Mouse (Mus musculus) E14TG2a.4 (cell line): ENCODE data around the gene Sec1.

Experiments used
- H3K27me3 ChIP-seq: 2 replicates; pipeline ENCODE4 v1.6.1; 2014; ENCODE audit warnings: low read length, control low read depth; ENCODE audit not compliant: insufficient read depth
- H3K36me3 ChIP-seq: 2 replicates; pipeline ENCODE4 v1.6.1; 2014; ENCODE audit warnings: low read length, control low read depth; ENCODE audit not compliant: insufficient read depth
- H3K4me1 ChIP-seq: replicated peaks from 2 replicates; pipeline ENCODE4 v1.6.1; 2014; ENCODE audit warnings: low read depth, low read length, control low read depth
- H3K4me3 ChIP-seq: replicated peaks from 2 replicates; pipeline ENCODE4 v1.5.1; 2014; ENCODE audit warnings: mild to moderate bottlenecking, low read length
- H3K9me3 ChIP-seq: 2 replicates; pipeline ENCODE4 v1.6.1; 2014; ENCODE audit warnings: low read length, control low read depth
- CTCF ChIP-seq: conservative IDR thresholded peaks from 2 replicates; pipeline ENCODE4 v1.5.1; 2014; ENCODE audit warnings: low read length
- NANOG ChIP-seq: IDR thresholded peaks from 2 replicates; pipeline ENCODE4 v1.6.1; 2014; ENCODE audit warnings: borderline replicate concordance, low read length, mixed read lengths
- POU5F1 ChIP-seq: IDR thresholded peaks from 2 replicates; pipeline ENCODE4 v1.6.1; 2014; ENCODE audit warnings: low read length, borderline replicate concordance

Gene Sec1

DNA sequence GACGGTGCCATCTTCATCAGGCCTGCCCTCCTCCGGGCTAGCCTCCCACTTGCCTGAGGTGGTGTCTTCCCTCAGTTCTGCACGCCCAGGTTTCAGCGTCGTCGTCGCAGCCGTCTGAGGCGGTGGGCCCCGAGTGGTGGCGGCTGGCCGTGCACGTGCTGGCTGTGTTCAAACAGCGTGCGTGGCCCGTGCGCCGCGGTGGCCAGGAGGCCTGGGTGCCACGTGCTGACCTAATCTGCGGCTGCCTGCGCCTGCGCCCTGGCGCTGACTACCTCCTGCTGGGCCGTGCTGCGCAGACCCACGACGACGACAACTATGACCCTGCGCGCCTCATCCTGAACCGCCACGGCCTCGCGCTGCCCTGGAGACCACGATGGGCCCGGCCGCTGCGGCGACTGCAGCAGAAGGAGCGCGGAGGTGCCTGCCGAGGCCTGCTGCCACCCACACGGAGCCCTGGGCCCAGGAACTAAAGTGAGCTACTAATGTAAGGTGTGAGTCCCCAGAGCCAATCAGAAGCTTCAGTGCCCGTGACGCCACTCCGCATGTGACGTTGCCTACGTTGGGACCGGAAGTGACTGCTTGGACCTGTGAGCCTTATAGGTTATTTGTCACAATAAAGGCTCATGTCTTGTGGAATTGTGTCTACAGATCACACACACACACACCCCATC, at the start of gene Sec1:
TSS of gene Sec1 (minus strand) at position 482 of the 671 bp plus-strand sequence.
- H3K4me3 ChIP-seq, result peak within 1 kb of the TSS; percentile 53
- TF ChIP-seq POU5F1 (no peak), CTCF (no peak), NANOG (no peak)
- no peaks in the 10 kb centered on the region for H3K36me3 ChIP-seq
- peaks cover 6% of the 10 kb centered on the region; the same call in 1 of the 2 replicates for H3K9me3 ChIP-seq
- H3K27me3 ChIP-seq, result peaks cover 79% of the 10 kb centered on the region
- peaks cover 33% of the 10 kb centered on the region for H3K4me1 ChIP-seq

DNA sequence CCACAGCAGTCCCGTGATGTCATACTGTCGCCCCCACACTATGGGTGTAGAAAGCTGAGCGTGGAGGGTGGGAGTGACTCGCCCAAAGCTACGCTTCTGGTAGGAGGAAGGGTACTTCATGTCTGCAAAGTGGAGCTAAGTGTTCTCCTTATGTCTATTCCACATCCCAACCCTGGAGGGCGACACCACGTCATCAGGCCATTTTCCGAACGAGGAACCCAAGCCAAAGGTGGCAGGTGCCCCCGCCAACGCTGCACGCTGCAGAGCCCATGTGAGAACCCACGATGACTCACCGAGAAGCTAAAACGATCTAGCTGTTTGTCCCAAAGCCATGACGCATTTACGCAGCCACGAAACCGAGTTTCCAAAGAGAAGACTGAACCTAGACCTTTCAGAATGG, 48.1 kb upstream of the Sec1 start:
- Histone ChIP-seq H3K9me3 (no peaks in the 10 kb centered on the region), H3K4me3 (peak overlapping the region; percentile 51), H3K27me3 (no peaks in the 10 kb centered on the region), H3K36me3 (no peaks in the 10 kb centered on the region), H3K4me1 (peaks cover 23% of the 10 kb centered on the region)
- TF ChIP-seq CTCF (no peak; the same call in 1 of the 2 replicates), POU5F1 (no peak), NANOG (no peak)

DNA sequence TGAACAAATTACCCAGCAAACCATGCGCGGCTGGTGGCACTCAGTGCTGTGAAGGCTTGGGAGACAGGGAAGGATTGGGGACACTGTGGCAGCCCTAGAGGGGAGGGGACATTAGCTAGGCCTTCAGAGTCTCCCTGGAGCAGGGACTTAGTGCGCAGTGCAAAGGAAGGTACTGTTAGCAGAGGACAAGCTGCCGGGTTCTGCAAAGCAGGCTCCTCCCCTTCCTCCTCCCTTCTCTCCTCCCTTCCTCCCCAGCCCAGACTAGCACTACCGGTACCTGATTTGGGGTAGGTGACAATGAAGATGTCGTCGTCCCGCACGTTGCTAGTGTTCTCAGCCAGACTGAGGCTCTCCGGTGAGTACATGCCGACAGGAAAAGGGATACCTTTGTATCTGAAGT, 47.6 kb upstream of the Sec1 start:
- Histone ChIP-seq H3K4me1 (peaks cover 17% of the 10 kb centered on the region), H3K27me3 (no peaks in the 10 kb centered on the region), H3K36me3 (no peaks in the 10 kb centered on the region), H3K9me3 (no peaks in the 10 kb centered on the region), H3K4me3 (no peak overlapping the region)
- TF ChIP-seq NANOG (no peak), POU5F1 (no peak), CTCF (no peak)

DNA sequence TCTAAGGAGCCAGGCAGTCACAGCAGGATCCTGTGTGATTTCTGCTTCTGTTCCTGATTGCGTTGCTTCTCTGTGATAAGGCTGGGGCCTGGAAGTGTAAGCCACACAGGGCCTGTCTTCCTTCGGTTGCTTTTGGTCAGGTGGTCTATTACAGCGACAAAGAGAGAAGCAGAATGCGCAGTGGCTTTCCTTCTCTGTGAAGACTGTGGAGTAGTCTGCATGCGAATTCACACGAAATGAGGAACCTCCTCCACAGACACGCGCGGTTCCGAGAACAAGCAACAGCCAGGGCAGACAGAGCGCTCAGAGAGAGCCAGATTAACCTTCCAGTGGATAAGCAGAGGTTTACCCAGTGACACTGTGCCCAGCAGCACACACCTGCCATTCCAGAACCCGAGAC, 47.1 kb upstream of the Sec1 start:
- Histone ChIP-seq H3K27me3 (no peaks in the 10 kb centered on the region), H3K9me3 (no peaks in the 10 kb centered on the region), H3K36me3 (no peaks in the 10 kb centered on the region), H3K4me3 (no peak overlapping the region), H3K4me1 (peaks cover 15% of the 10 kb centered on the region)
- TF ChIP-seq CTCF, result no peak
- TF ChIP-seq POU5F1, result no peak
- no peak for TF ChIP-seq NANOG

DNA sequence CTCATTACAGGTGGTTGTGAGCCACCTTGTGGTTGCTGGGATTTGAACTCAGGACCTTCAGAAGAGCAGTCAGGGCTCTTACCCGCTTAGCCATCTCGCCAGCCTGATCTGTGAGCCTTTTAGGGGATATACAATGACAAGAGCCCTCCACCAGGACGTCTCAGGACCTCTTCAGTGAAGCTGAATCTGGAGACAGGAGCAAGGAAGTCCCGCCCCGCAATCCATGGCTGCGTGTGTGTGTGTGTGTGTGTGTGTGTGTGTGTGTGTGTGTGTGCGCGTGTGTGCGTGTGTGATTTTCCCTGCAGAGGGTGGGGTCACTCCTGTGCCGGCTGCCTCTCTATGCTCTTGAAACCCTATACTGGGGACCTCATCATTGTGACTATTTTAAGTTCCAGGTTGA, 45.6 kb upstream of the Sec1 start:
- Histone ChIP-seq H3K36me3 (no peaks in the 10 kb centered on the region), H3K27me3 (no peaks in the 10 kb centered on the region), H3K9me3 (no peaks in the 10 kb centered on the region), H3K4me3 (no peak overlapping the region), H3K4me1 (peaks cover 24% of the 10 kb centered on the region)
- TF ChIP-seq CTCF (no peak), POU5F1 (no peak), NANOG (no peak)

DNA sequence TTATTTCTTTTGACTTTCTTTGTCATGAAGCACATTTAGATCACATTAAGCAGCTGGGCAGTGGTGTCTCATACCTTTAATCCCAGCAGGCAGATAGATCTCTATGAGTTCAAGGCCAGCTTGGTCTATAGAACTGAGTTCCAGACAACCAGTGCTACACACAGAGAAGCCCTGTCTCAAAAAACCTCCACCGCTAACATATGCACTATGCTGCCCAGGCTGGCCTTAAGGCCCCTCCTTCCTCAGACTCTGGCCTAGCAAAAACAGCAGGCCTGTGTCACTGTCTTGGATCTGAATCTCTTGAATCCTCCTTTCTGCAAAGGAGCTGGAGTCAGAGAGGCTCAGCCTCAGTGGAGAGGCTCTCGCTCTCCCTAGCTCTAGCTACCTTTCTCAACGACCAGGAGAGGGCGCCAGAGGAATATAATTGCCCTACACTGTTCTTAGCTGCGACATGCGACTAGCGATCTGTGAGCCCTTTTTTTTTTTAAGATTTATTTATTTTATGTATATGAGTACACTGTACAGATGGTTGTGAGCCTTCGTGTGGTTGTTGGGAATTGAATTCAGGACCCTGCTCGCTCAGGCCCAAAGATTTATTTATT, 45.1 kb upstream of the Sec1 start:
- Histone ChIP-seq H3K4me3 (no peak overlapping the region), H3K36me3 (no peaks in the 10 kb centered on the region), H3K27me3 (no peaks in the 10 kb centered on the region), H3K9me3 (no peaks in the 10 kb centered on the region), H3K4me1 (peaks cover 26% of the 10 kb centered on the region)
- TF ChIP-seq POU5F1, result no peak
- peak; percentile 20; the same call in 1 of the 2 replicates for TF ChIP-seq CTCF
- no peak for TF ChIP-seq NANOG

DNA sequence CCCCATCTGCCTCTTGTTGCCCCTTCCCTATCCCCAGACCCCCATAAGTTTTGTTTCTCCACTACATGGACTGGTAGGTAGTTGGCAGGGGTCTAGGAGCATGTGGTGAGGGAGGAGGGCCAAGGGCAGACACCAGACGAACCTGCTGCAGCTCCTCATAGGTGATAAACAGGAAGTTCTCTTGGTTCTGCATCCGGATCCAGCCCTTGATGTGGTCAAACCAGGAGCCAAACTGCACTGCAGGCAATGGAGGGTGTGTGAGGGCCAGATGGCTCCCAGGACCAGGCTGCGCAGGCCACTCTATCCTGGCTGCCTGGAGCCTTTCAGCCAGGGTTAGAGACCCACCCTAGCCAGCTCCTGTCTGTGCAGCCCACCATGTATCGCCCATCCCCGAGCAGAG, 39.3 kb upstream of the Sec1 start:
- H3K4me1 ChIP-seq, result peaks cover 55% of the 10 kb centered on the region
- H3K36me3 ChIP-seq, result peaks cover 12% of the 10 kb centered on the region
- H3K4me3 ChIP-seq, result no peak overlapping the region
- TF ChIP-seq POU5F1 (no peak), NANOG (no peak), CTCF (no peak)
- no peaks in the 10 kb centered on the region for H3K27me3 ChIP-seq
- no peaks in the 10 kb centered on the region for H3K9me3 ChIP-seq

DNA sequence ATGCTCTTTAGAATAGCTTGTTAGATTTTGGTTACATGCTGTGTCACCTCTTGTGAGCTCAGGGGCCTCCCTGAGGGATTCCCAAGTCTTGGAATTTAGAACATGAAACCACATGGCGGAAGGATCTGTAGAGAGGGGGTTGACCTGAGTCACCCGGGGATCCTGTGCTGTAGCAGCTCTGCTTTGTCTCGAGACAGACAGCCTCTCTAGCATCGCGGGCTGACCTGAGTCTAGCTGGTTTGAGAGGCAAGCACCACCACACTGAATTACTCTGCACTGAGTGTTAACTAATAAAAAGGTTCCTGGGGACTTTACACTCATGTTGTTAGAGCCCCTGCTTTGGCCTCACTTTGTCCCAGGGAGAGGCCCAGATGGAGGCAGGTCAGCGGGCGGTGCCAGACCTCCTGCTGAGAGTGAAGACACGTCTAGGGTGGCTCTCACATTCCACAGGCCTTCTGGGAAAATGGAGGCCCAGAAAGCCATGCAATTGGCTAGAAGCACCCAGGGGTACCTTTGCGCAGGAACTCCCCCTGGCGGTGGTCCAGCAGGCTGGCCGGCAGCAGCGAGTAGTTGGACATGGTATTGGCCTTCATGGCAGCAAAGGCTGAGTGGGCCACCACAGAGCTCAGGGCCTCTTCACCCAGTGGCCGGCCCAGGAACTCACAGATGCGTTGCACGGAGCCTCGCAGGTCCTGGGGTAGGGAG, 36.7 kb upstream of the Sec1 start:
- peaks cover 26% of the 10 kb centered on the region for H3K36me3 ChIP-seq
- H3K9me3 ChIP-seq, result no peaks in the 10 kb centered on the region
- H3K27me3 ChIP-seq, result no peaks in the 10 kb centered on the region
- H3K4me3 ChIP-seq, result no peak overlapping the region
- TF ChIP-seq POU5F1 (no peak), CTCF (peak; percentile 76)
- peaks cover 57% of the 10 kb centered on the region for H3K4me1 ChIP-seq
